Mouse (Mus musculus): ENCODE results near the gene Galnt2.
A peak's percentile ranks its signal among the peaks of the same experiment; 100 is the strongest.

Gene Galnt2

GRCm38 (mm10) chr8:124321227-124321840 is 90.1 kb downstream of the Galnt2 start:
- no peak for DNase-seq (ENCODE audit: low spot score in 2 of 2)

- DNase-seq (ENCODE audit: low spot score in 2 of 2) = peak; percentile 46 to 60
These were observed 92.2 kb downstream of the Galnt2 start for GRCm38 (mm10) chr8:124323356-124323755.

DNA sequence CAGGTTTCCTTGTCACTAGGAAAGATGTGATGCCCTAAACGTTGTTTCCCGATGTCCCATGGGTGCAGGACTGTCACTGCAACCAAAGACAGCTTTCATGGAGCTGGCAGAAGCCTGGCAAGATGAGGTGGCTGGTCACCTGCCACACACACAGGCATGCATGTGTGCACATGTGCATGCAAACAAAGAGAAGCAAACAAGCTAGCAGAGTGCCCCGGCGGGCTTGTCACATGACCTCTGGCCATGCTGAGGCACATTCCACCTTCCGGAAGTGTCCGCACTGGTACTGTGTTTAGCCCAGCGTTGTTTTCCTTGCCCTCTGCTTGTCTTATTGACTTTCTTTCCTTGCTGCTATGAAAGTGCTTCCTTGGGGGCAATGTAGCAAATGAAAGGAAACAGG is 97.1 kb downstream of the Galnt2 start:
- DNase-seq (ENCODE audit: low spot score in 2 of 2) = no peak

GRCm38 (mm10) chr8:124329690-124330089 is 98.5 kb downstream of the Galnt2 start:
- DNase-seq (ENCODE audit: low spot score in 2 of 2) = no peak

DNA sequence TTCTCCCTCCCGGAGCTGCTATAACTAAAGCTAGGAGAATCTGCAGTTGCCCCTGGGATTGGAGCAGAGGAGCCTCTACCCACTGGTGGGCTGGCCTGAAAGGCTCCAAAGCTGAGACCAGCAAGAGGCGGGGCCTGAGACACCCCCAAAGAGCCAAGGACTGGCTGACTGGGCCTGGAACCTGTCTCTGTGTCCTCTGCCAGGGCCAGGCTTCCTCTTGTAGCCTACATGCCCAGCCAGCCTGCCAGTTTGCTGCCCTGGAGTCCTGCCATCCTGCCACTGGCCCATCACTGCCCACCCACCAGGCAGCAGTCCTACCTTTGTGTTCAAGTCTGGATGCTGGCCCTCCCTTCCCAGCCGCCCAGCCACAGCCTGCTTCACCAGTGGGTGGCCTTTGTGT is 99.2 kb downstream of the Galnt2 start:
- peak in 1 of 2 experiments; percentile 37 for DNase-seq (ENCODE audit: low spot score in 2 of 2)

- no peak for DNase-seq (ENCODE audit: low spot score in 2 of 2)
These were observed 99.9 kb downstream of the Galnt2 start for GRCm38 (mm10) chr8:124331094-124331493.

DNA sequence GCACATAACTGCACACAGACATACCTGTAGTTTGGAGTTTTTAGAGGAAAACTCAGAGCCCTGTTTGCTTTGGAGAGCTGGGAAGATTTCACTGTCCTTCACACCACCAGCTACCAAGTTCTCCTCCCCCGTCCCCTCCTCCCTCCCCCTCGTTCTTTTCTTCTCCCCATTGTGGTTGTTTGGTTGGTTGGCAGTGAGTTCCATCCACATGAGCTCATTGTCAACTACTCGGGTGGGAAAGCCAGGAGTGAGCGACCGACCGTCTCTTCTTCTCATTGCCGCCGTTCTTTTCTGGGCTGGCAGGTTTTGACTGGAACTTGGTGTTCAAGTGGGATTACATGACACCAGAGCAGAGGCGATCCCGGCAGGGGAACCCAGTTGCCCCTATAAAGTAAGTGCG is 100.5 kb downstream of the Galnt2 start:
- no peak for DNase-seq (ENCODE audit: low spot score in 2 of 2)

GRCm38 (mm10) chr8:124336302-124336701 is 105.1 kb downstream of the Galnt2 start:
- no peak for DNase-seq (ENCODE audit: low spot score in 2 of 2)

GRCm38 (mm10) chr8:124339742-124340141 is 108.6 kb downstream of the Galnt2 start:
- DNase-seq (ENCODE audit: low spot score in 2 of 2) = no peak

GRCm38 (mm10) chr8:124340360-124341068 is 109.3 kb downstream of the Galnt2 start:
- no peak for DNase-seq (ENCODE audit: low spot score in 2 of 2)

- DNase-seq (ENCODE audit: low spot score in 2 of 2) = no peak
These were observed 112.0 kb downstream of the Galnt2 start for GRCm38 (mm10) chr8:124343151-124343550.

- no peak for DNase-seq (ENCODE audit: low spot score in 2 of 2)
These were observed 112.8 kb downstream of the Galnt2 start for GRCm38 (mm10) chr8:124343991-124344390.

GRCm38 (mm10) chr8:124345098-124345497 is 113.9 kb downstream of the Galnt2 start:
- no peak for DNase-seq (ENCODE audit: low spot score in 2 of 2)

DNA sequence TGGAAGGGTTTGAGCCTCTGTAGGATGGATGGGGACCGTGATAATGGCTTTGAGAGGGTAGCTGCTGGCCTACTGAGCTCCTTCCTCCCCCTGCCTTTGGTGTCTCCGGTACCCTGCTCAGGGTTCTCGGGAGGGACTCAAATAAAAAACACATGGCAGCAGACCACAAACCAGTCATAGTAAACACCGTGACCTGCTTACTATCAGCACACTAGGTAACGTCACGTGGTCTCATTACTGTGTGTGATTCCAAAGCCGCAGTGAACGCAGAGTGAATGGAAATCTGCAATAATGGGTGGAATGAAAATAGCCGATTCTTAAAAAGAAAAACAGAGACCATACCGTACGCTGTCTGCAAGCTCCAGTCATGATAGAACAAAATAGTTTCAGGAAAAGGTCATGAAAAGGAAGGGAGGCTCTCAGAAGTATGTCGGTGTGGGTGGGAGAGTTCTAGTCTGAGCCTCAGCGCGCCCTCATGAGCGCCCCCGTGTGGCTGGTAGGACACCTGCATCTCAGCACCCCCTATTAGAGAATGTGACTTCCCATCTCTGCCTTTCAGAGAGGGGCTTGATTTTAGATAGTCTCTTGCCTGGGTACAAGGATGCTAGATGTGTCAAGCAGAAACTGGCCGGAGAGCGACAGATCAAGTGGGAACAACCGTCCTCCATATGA is 115.8 kb downstream of the Galnt2 start:
- DNase-seq (ENCODE audit: low spot score in 2 of 2) = no peak

DNA sequence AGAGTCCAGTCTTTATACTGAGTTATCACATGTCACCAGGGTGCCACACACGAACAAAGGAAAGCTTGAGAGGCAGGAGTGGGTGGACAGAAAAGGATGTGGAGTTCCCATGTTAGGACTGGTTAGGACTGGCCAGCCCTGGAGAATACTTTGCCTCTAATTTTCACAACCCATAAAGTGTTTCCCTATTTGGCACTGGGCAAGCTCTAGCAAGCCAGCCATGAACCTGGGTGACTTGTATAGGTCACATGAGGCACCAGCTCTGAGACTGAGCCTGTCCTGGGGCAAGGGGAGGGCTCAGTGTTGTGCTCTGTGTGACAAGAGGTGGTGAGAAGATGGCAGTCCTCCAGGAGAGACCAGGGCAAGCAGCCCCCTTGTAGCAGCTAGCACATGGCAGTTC is 116.9 kb downstream of the Galnt2 start:
- DNase-seq (ENCODE audit: low spot score in 2 of 2) = no peak

DNA sequence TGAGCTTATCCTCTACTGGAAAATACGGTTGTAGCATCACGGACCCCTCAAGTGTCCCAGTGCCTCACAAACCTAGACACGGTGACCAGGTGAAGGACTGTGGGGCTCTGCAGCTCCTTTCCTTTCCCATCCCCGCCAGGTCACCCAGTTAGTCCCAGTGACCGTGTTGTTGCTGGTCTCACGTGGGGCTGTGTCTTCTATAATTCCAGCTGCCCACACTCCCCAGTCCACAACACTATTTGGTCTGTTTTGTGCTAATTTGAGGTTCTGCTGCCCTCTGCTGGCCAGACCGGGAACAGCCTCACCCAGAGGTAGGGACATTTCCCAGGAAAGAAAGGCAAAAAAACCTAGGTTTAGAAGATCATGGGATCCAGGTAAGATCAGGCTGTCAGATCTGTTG is 118.5 kb downstream of the Galnt2 start:
- DNase-seq (ENCODE audit: low spot score in 2 of 2) = peak; percentile 53 to 75

- DNase-seq (ENCODE audit: low spot score in 2 of 2) = no peak
These were observed 120.4 kb downstream of the Galnt2 start for GRCm38 (mm10) chr8:124351636-124352035.

GRCm38 (mm10) chr8:124360911-124361310 is 129.7 kb downstream of the Galnt2 start:
- no peak for DNase-seq (ENCODE audit: low spot score in 2 of 2)

GRCm38 (mm10) chr8:124361773-124362427 is 130.7 kb downstream of the Galnt2 start:
- no peak for DNase-seq (ENCODE audit: low spot score in 2 of 2)

- no peak for DNase-seq (ENCODE audit: low spot score in 2 of 2)
These were observed 131.4 kb downstream of the Galnt2 start for GRCm38 (mm10) chr8:124362589-124362988.

- no peak for DNase-seq (ENCODE audit: low spot score in 2 of 2)
These were observed 132.1 kb downstream of the Galnt2 start for GRCm38 (mm10) chr8:124363337-124363736.

DNA sequence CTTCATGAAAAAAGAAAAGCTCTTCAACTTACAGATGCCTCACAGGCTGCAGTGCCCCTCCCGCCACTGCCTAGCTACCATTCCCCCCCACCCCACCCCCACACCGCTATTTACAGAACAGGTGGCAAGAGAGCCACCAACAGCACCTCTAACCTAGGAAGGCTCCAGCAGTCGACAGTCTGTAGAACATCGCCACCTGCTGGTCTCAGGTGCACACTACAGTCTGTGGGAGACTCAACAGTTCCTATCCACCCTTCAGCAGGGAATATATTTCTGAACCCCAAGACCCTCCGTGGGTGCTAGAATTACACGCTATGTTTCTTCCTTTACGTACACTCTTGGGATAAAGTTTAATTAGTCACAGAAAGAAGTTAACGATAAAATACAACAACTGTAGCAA is 137.0 kb downstream of the Galnt2 start:
- DNase-seq (ENCODE audit: low spot score in 2 of 2) = peak in 1 of 2 experiments; percentile 62

Data from right cerebral cortex, postnatal 36 days (tissue).